Mouse (Mus musculus): ENCODE results near the gene Apoc2.
"Not testable (repeated sequence)": the region's sequence is repeated elsewhere in the genome, so short reads cannot be mapped to it uniquely, and the experiment has no call there.

Apoc2 gene

GRCm38 (mm10) chr7:19698907-19699826 is 21.4 kb upstream of the Apoc2 start, which contains the start of gene Apoe:
Gene Apoe, minus strand, starts transcription at chr7:19699188.
- DNase-seq (ENCODE audit: low spot score in 2 of 2), result peak; percentile 73 to 79

- DNase-seq (ENCODE audit: low spot score in 2 of 2), result no peak
Observed at GRCm38 (mm10) chr7:19697949-19698906, 20.5 kb upstream of the Apoc2 start.

GRCm38 (mm10) chr7:19696336-19696873 is 18.7 kb upstream of the Apoc2 start:
- DNase-seq (ENCODE audit: low spot score in 2 of 2), result no peak

GRCm38 (mm10) chr7:19695881-19696280 is 18.1 kb upstream of the Apoc2 start:
- no peak for DNase-seq (ENCODE audit: low spot score in 2 of 2)

- DNase-seq (ENCODE audit: low spot score in 2 of 2), result no peak
Observed at GRCm38 (mm10) chr7:19695213-19695594, 17.5 kb upstream of the Apoc2 start.

GRCm38 (mm10) chr7:19694336-19695212 is 16.8 kb upstream of the Apoc2 start:
- DNase-seq (ENCODE audit: low spot score in 2 of 2), result no peak

GRCm38 (mm10) chr7:19693421-19693820 is 15.7 kb upstream of the Apoc2 start:
- peak in 1 of 2 experiments; percentile 39 for DNase-seq (ENCODE audit: low spot score in 2 of 2)

GRCm38 (mm10) chr7:19691873-19692865 is 14.4 kb upstream of the Apoc2 start, which contains the start of gene Apoc1:
Gene Apoc1, minus strand, starts transcription at chr7:19692660.
- DNase-seq (ENCODE audit: low spot score in 2 of 2), result no peak

GRCm38 (mm10) chr7:19691434-19691833 is 13.7 kb upstream of the Apoc2 start:
- no peak for DNase-seq (ENCODE audit: low spot score in 2 of 2)

GRCm38 (mm10) chr7:19690845-19691244 is 13.1 kb upstream of the Apoc2 start:
- no peak for DNase-seq (ENCODE audit: low spot score in 2 of 2)

- no peak for DNase-seq (ENCODE audit: low spot score in 2 of 2)
Observed at GRCm38 (mm10) chr7:19688611-19689010, 10.9 kb upstream of the Apoc2 start.

GRCm38 (mm10) chr7:19688101-19688500 is 10.4 kb upstream of the Apoc2 start:
- no peak for DNase-seq (ENCODE audit: low spot score in 2 of 2)

- not testable (repeated sequence) for DNase-seq (ENCODE audit: low spot score in 2 of 2)
Observed at GRCm38 (mm10) chr7:19686927-19687583, 9.3 kb upstream of the Apoc2 start.

GRCm38 (mm10) chr7:19686521-19686920 is 8.8 kb upstream of the Apoc2 start:
- no peak for DNase-seq (ENCODE audit: low spot score in 2 of 2)

- DNase-seq (ENCODE audit: low spot score in 2 of 2), result no peak
Observed at GRCm38 (mm10) chr7:19685374-19685773, 7.6 kb upstream of the Apoc2 start.

GRCm38 (mm10) chr7:19683771-19684201 is 6.0 kb upstream of the Apoc2 start:
- DNase-seq (ENCODE audit: low spot score in 2 of 2), result no peak

GRCm38 (mm10) chr7:19682979-19683378 is 5.2 kb upstream of the Apoc2 start:
- no peak for DNase-seq (ENCODE audit: low spot score in 2 of 2)

GRCm38 (mm10) chr7:19681202-19681694 is 3.5 kb upstream of the Apoc2 start, which contains the start of the genes Gm44805 and Apoc4:
Gene Gm44805, minus strand, starts transcription at chr7:19681423.
Gene Apoc4, minus strand, starts transcription at chr7:19681479.
- DNase-seq (ENCODE audit: low spot score in 2 of 2), result no peak

- no peak for DNase-seq (ENCODE audit: low spot score in 2 of 2)
Observed at GRCm38 (mm10) chr7:19680702-19681101, 3.0 kb upstream of the Apoc2 start.

Measured in frontal cortex, postnatal 10 days (tissue).